Mouse (Mus musculus): ENCODE measurements around the gene Rbbp7. TPM values are rescaled to one million over a fixed set of nuclear protein-coding genes. Genes with fewer than 3 reads are reported as not detected.

The Rbbp7 gene
- polyA plus RNA-seq (2014; fragmentation: Nextera tagmentation; extraction: Ambion mirVana) = 548 and 610 TPM in 2 replicates

- Histone ChIP-seq H3K4me3 (ENCODE audit: low read depth, low read length) (peak within 1 kb of the TSS; percentile 61), H3K9me3 (ENCODE audit: control insufficient read depth, low read depth, low read length) (no peaks in the 10 kb centered on the region), H3K27me3 (ENCODE audit: control insufficient read depth, insufficient read depth, low read length) (no peaks in the 10 kb centered on the region), H3K36me3 (ENCODE audit: control insufficient read depth, insufficient read depth, low read length) (peaks cover 11% of the 10 kb centered on the region; the same call in 1 of the 2 replicates), H3K4me1 (ENCODE audit: control insufficient read depth, insufficient read depth, low read length) (no peaks in the 10 kb centered on the region), H3K9ac (replicated peaks; ENCODE audit: low read depth, low read length) (peak within 1 kb of the TSS; percentile 85), H3K27ac (ENCODE audit: low read length) (peak within 1 kb of the TSS; percentile 99), H3K4me2 (replicated peaks; ENCODE audit: low read depth, low read length) (peak within 1 kb of the TSS; percentile 44)
- 19% methylated on average over 79 of the region's 100 CpGs for WGBS
- ATAC-seq (ENCODE audit: insufficient number of reproducible peaks, insufficient read depth, low FRiP score, low read depth) = peak; percentile 96
Observed at GRCm38 (mm10) chrX:162760115-162760942, at the start of gene Rbbp7. Rbbp7 (plus strand) TSS chrX:162760402.

GRCm38 (mm10) chrX:162717837-162718236, 42.4 kb upstream of the Rbbp7 start:
- no peak overlapping the region for H3K4me3 ChIP-seq (ENCODE audit: low read depth, low read length)
- no peak for ATAC-seq (ENCODE audit: insufficient number of reproducible peaks, insufficient read depth, low FRiP score, low read depth)
- 34% methylated on average over 5 of the region's 5 CpGs for WGBS

GRCm38 (mm10) chrX:162719615-162720014, 40.6 kb upstream of the Rbbp7 start:
- H3K4me2 ChIP-seq (replicated peaks; ENCODE audit: low read depth, low read length) = no peak overlapping the region
- H3K9me3 ChIP-seq (ENCODE audit: control insufficient read depth, low read depth, low read length) = no peaks in the 10 kb centered on the region
- H3K4me1 ChIP-seq (ENCODE audit: control insufficient read depth, insufficient read depth, low read length) = no peaks in the 10 kb centered on the region
- no peak overlapping the region for H3K27ac ChIP-seq (ENCODE audit: low read length)
- no peak overlapping the region for H3K4me3 ChIP-seq (ENCODE audit: low read depth, low read length)
- H3K27me3 ChIP-seq (ENCODE audit: control insufficient read depth, insufficient read depth, low read length) = no peaks in the 10 kb centered on the region
- no peak overlapping the region for H3K9ac ChIP-seq (replicated peaks; ENCODE audit: low read depth, low read length)
- H3K36me3 ChIP-seq (ENCODE audit: control insufficient read depth, insufficient read depth, low read length) = no peaks in the 10 kb centered on the region
- 50% methylated on average over 2 of the region's 2 CpGs for WGBS
- no peak for ATAC-seq (ENCODE audit: insufficient number of reproducible peaks, insufficient read depth, low FRiP score, low read depth)

More at GRCm38 (mm10) chrX:162717837-162718236, 42.4 kb upstream of the Rbbp7 start:
- Histone ChIP-seq H3K9me3 (ENCODE audit: control insufficient read depth, low read depth, low read length) (no peaks in the 10 kb centered on the region), H3K4me1 (ENCODE audit: control insufficient read depth, insufficient read depth, low read length) (no peaks in the 10 kb centered on the region), H3K27me3 (ENCODE audit: control insufficient read depth, insufficient read depth, low read length) (no peaks in the 10 kb centered on the region), H3K27ac (ENCODE audit: low read length) (no peak overlapping the region), H3K9ac (replicated peaks; ENCODE audit: low read depth, low read length) (no peak overlapping the region), H3K4me2 (replicated peaks; ENCODE audit: low read depth, low read length) (no peak overlapping the region), H3K36me3 (ENCODE audit: control insufficient read depth, insufficient read depth, low read length) (no peaks in the 10 kb centered on the region)

GRCm38 (mm10) chrX:162727367-162727777, 32.8 kb upstream of the Rbbp7 start:
- H3K36me3 ChIP-seq (ENCODE audit: control insufficient read depth, insufficient read depth, low read length) = no peaks in the 10 kb centered on the region
- 32% methylated on average over 13 of the region's 13 CpGs for WGBS
- no peak overlapping the region for H3K4me3 ChIP-seq (ENCODE audit: low read depth, low read length)
- no peak for ATAC-seq (ENCODE audit: insufficient number of reproducible peaks, insufficient read depth, low FRiP score, low read depth)
- H3K9me3 ChIP-seq (ENCODE audit: control insufficient read depth, low read depth, low read length) = no peaks in the 10 kb centered on the region
- H3K9ac ChIP-seq (replicated peaks; ENCODE audit: low read depth, low read length) = no peak overlapping the region
- no peak overlapping the region for H3K27ac ChIP-seq (ENCODE audit: low read length)
- H3K27me3 ChIP-seq (ENCODE audit: control insufficient read depth, insufficient read depth, low read length) = no peaks in the 10 kb centered on the region
- H3K4me2 ChIP-seq (replicated peaks; ENCODE audit: low read depth, low read length) = no peak overlapping the region
- H3K4me1 ChIP-seq (ENCODE audit: control insufficient read depth, insufficient read depth, low read length) = no peaks in the 10 kb centered on the region

GRCm38 (mm10) chrX:162727795-162728194, 32.4 kb upstream of the Rbbp7 start:
- H3K36me3 ChIP-seq (ENCODE audit: control insufficient read depth, insufficient read depth, low read length) = no peaks in the 10 kb centered on the region
- 55% methylated on average over 9 of the region's 9 CpGs for WGBS
- no peak overlapping the region for H3K9ac ChIP-seq (replicated peaks; ENCODE audit: low read depth, low read length)
- no peaks in the 10 kb centered on the region for H3K27me3 ChIP-seq (ENCODE audit: control insufficient read depth, insufficient read depth, low read length)
- no peaks in the 10 kb centered on the region for H3K4me1 ChIP-seq (ENCODE audit: control insufficient read depth, insufficient read depth, low read length)
- ATAC-seq (ENCODE audit: insufficient number of reproducible peaks, insufficient read depth, low FRiP score, low read depth) = no peak
- H3K9me3 ChIP-seq (ENCODE audit: control insufficient read depth, low read depth, low read length) = no peaks in the 10 kb centered on the region
- H3K4me2 ChIP-seq (replicated peaks; ENCODE audit: low read depth, low read length) = no peak overlapping the region
- no peak overlapping the region for H3K4me3 ChIP-seq (ENCODE audit: low read depth, low read length)
- no peak overlapping the region for H3K27ac ChIP-seq (ENCODE audit: low read length)

- no peak for ATAC-seq (ENCODE audit: insufficient number of reproducible peaks, insufficient read depth, low FRiP score, low read depth)
- Histone ChIP-seq H3K9ac (replicated peaks; ENCODE audit: low read depth, low read length) (no peak overlapping the region), H3K4me1 (ENCODE audit: control insufficient read depth, insufficient read depth, low read length) (no peaks in the 10 kb centered on the region), H3K36me3 (ENCODE audit: control insufficient read depth, insufficient read depth, low read length) (no peaks in the 10 kb centered on the region), H3K27ac (ENCODE audit: low read length) (no peak overlapping the region), H3K9me3 (ENCODE audit: control insufficient read depth, low read depth, low read length) (no peaks in the 10 kb centered on the region), H3K4me2 (replicated peaks; ENCODE audit: low read depth, low read length) (no peak overlapping the region), H3K4me3 (ENCODE audit: low read depth, low read length) (no peak overlapping the region), H3K27me3 (ENCODE audit: control insufficient read depth, insufficient read depth, low read length) (no peaks in the 10 kb centered on the region)
- 41% methylated on average over 7 of the region's 7 CpGs for whole genome bisulfite sequencing
Observed at GRCm38 (mm10) chrX:162728228-162728627, 32.0 kb upstream of the Rbbp7 start.

- Histone ChIP-seq H3K4me2 (replicated peaks; ENCODE audit: low read depth, low read length) (no peak overlapping the region), H3K27ac (ENCODE audit: low read length) (no peak overlapping the region), H3K36me3 (ENCODE audit: control insufficient read depth, insufficient read depth, low read length) (no peaks in the 10 kb centered on the region), H3K4me3 (ENCODE audit: low read depth, low read length) (no peak overlapping the region), H3K9me3 (ENCODE audit: control insufficient read depth, low read depth, low read length) (no peaks in the 10 kb centered on the region), H3K27me3 (ENCODE audit: control insufficient read depth, insufficient read depth, low read length) (no peaks in the 10 kb centered on the region), H3K9ac (replicated peaks; ENCODE audit: low read depth, low read length) (no peak overlapping the region), H3K4me1 (ENCODE audit: control insufficient read depth, insufficient read depth, low read length) (no peaks in the 10 kb centered on the region)
- ATAC-seq (ENCODE audit: insufficient number of reproducible peaks, insufficient read depth, low FRiP score, low read depth) = no peak
- WGBS = 80% methylated on average over 4 of the region's 4 CpGs
Observed at GRCm38 (mm10) chrX:162730031-162730430, 30.2 kb upstream of the Rbbp7 start.

- ATAC-seq (ENCODE audit: insufficient number of reproducible peaks, insufficient read depth, low FRiP score, low read depth) = peak; percentile 82
- 0 out of 2 replicates have a peak overlapping the region, but pooled peaks have one; percentile 21 for H3K9ac ChIP-seq (replicated peaks; ENCODE audit: low read depth, low read length)
- H3K27ac ChIP-seq (ENCODE audit: low read length) = peak overlapping the region; percentile 84
- H3K4me2 ChIP-seq (replicated peaks; ENCODE audit: low read depth, low read length) = peak overlapping the region; percentile 45
- no peaks in the 10 kb centered on the region for H3K9me3 ChIP-seq (ENCODE audit: control insufficient read depth, low read depth, low read length)
- WGBS = 25% methylated on average over 25 of the region's 25 CpGs
- no peaks in the 10 kb centered on the region for H3K36me3 ChIP-seq (ENCODE audit: control insufficient read depth, insufficient read depth, low read length)
- peak overlapping the region; percentile 26 for H3K4me3 ChIP-seq (ENCODE audit: low read depth, low read length)
- no peaks in the 10 kb centered on the region for H3K4me1 ChIP-seq (ENCODE audit: control insufficient read depth, insufficient read depth, low read length)
- no peaks in the 10 kb centered on the region for H3K27me3 ChIP-seq (ENCODE audit: control insufficient read depth, insufficient read depth, low read length)
Observed at GRCm38 (mm10) chrX:162734997-162735929, 24.9 kb upstream of the Rbbp7 start.
